Mouse (Mus musculus): ENCODE results near the gene Fam122b.

DNA sequence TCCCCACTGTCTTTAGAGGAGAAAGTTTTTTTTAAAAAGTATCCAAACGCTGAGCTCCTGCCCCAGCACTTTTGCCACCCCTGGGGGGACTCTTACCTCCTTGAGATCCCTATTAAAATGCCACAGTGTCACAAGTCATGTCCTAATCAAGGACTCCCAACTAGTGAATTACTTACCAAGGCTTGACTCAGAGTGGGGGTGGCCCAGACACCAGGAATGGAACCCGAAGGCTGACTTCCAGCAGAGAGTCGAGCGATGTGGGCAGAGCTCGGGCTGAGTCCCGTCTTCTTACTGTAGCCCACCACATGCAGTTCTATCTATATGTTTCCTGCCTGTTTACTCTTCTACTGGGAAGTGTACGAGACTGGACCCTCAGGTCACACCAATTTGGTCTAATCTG, 60.2 kb downstream of the Fam122b start:
- TF ChIP-seq POLR2A (IDR thresholded peaks at IDR 0.05; ENCODE audit: control insufficient read depth, extremely low read depth, insufficient read depth, low read length, poor library complexity) = no peak
- no peak for TF ChIP-seq CTCF (IDR thresholded peaks at IDR 0.05; ENCODE audit: borderline replicate concordance, control insufficient read depth, extremely low read depth, insufficient read depth, low read length, poor library complexity)

All from thymus, adult 2 months (tissue).